12 mouse cellular contexts compared by ENCODE assay signal in genomic region chr13:88186579-88186978, GRCm38 (mm10).
"Had no signal": no experiment of that assay in that cellular context is flagged by ENCODE, and none has a peak within 500 bp of the region (broad histone marks: within the 10 kb centered on the region; RNA-seq: fewer than 3 reads in every experiment).

No protein-coding gene starts in this region.

- DNase-seq: kidney, adult 11 months; kidney, adult 9 months; kidney, postnatal 36 days; layer of hippocampus, adult 9-11 months; layer of hippocampus, postnatal 36 days; liver; liver, embryonic 13.5 days; liver, postnatal 0 days; lung, postnatal 36 days; retina, postnatal 1 day; right cerebral cortex, postnatal 14 days; thymus, postnatal 4 days had no signal
